Mouse (Mus musculus) mouse embryonic stem cell (cell line): ENCODE results near the gene B3galt4.

ENCODE experiments used
- in situ Hi-C, 2 experiments: fragments of 300-500 bp; cut with MboI; formaldehyde crosslinking; loops; 1 replicate in 1 of 2; 3 replicates in 1 of 2; pipeline ENCODE4 v1.14.3; 2019 to 2020; ENCODE audit warnings: low sequenced_read_pairs in 2 of 2, low pct_unique_long_range_greater_than_20kb in 1 of 2, mixed read lengths in 1 of 2; ENCODE audit not compliant: unreplicated experiment in 1 of 2

B3galt4 gene

DNA sequence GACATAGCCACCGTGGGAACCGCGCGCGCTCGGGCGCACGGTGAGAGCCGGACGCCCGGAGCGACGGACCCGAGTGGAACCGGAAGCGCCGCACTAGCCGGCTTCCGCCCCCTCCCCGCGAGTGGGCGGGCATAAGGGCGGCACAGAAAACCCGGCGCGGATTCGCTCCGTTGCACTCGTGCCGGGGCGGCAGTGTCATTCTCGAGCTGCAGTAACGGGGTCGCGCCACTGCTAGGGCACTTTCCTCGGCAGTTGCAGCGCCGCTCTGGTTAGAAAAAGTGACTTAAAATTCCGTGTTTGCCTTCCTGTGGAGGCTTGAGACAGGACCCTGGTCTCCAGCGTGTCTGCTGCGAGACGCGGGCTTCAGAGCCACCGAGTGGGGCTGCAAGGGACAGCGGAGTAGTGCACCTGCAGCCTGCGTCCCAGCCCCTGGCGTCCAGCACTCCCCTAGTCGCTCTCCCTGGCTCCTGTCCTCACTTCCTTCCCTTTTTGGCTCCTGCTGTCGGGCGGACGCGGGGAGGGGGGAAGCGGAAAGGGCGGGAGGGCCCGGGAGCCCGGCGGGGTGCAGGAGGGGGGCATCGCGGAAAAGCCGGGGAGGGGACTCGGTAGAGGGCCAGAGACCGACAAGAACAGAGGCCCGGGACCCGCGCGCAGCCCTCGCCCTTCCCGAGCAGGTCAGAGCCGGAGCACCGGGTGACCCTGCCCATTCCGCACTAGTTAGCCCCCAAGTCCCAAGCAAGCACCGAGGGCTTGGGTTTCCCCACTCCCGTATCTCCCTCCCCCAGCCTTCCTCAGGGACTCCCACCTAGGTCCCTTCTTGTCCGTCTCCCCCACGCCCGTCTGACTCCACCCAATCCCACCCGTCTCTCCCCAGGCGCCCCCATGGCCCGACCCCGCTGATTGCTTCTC is 21.7 kb downstream of the B3galt4 start, which contains the start of gene Rgl2:
TSS of gene Rgl2 (plus strand) at position 173 of the 909 bp plus-strand sequence.
- in situ Hi-C loops: loop anchor here in 1 of 2 experiments (5.0 kb wide), 1 partner anchor 37 kb away; the partner anchor contains the start of gene Kifc1

DNA sequence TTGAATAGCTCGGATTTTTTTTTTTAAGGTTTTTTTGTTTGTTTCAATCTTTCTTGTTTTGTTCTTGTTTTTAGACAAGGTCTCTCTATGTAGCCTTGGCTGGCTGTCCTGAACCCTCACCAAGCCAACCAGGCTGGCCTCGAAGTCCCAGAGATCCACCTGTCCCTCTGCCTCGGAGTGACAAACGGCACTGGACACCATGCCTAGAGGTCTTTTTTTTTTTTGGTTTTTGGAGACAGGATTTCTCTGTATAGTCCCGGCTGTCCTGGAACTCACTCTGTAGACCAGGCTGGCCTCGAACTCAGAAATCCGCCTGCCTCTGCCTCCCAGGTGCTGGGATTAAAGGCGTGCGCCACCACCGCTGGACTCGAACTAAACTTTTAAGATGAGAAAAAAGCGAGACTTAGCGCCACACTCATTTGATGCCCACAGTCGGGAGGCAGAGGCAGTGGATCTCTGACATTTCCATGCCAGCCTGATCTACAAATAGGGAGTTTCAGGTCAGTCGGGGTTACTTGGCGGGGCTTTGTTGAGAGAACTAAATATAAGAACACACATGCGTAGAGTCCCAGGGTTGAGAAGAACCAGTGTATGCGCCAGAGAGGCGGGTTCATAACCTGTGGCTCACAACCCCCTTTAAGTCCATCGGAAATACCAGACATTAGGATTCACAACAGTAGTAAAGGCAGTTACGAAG is 22.9 kb downstream of the B3galt4 start:
- in situ Hi-C loops: no loop called here

DNA sequence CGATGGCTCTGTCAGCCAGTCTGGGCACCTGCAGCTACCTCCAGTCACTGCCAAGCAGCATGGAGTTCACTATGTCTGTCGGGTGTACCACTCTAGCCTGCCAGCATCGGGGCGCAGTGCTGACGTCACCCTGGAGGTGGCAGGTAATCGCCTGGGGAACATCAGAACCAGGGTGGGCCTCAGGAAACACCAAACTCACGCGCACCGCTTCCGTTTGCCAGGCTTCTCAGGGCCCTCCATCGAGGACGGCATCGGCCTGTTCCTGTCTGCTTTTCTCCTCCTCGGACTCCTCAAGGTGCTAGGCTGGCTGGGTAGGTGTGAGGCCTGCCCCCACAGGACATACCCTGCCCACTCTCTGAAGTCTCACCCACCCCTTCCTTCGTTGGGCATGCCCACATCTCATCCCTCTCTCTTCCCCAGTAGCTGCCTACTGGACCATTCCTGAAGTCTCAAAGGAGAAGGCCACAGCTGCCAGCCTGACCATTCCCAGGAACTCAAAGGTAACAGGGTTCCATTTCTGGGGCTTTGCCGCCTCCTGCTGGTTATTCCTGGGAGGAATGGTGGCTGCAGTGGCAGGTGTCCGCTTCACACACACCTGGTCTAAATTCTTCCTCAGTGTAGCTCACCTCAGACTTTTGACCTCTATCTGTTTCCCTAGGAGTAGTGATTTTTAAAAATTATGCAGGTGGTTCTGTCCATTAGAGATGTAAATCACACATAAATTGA is 24.9 kb downstream of the B3galt4 start:
- in situ Hi-C loops: no loop called here

DNA sequence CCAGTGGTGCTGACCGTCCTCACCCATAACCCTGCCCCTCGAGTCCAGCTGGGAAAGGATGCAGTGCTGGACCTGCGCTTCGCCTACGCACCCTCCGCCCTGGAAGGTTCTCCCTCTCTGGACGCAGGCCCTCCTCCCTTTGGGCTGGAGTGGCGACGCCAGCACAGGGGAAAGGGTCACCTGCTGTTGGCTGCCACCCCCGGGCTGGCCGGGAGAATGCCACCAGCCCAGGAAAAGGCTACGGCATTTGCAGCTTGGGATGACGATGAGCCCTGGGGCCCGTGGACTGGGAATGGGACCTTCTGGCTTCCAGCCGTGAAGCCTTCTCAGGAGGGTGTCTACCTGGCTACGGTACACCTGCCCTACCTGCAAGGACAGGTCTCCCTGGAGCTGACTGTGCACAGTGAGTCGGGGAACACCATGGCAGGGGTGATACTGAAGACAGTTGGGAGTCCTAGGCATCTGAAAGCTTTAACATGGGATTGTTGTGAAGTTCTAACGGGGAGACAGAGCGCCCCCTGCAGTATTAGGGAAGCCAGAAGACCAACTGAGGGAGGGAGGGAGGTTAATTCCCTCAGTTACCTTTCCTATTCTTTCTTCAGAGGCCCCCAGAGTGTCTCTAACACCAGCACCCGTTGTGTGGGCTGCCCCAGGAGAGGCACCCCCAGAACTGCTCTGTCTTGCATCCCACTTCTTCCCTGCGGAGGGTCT is 25.7 kb downstream of the B3galt4 start:
- in situ Hi-C loops: no loop called here

DNA sequence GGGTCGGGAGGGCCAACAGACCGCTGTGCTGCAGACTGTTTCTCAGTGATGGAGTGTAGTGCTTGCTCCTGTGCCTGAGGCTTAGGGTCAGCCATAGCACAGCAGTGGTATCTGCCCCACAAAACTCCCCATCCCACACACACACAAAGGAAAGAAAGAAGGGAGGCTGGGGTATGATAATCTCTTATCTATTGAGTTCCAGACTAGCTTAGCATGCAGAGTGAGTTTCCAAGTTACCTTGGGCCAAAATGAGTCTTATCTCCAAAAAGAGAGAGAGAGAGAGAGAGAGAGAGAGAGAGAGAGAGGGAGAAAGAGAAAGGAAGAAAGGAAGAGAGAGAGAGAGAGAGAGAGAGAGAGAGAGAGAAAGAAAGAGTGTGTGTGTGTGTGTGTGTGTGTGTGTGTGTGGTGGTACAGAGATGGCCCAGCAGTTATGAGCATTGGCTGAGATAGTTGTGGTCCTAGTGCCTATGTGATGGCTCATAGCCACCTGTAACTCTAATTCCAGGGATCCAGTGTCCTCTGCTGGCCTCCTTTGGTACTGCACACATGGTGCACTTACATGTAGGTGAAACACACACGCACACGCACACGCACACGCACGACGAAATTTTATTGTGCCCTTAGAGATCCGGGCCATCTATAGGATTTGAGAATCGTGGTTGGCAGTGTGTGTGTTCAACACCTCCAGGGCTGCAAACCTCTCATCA is 26.6 kb downstream of the B3galt4 start:
- in situ Hi-C loops: no loop called here

DNA sequence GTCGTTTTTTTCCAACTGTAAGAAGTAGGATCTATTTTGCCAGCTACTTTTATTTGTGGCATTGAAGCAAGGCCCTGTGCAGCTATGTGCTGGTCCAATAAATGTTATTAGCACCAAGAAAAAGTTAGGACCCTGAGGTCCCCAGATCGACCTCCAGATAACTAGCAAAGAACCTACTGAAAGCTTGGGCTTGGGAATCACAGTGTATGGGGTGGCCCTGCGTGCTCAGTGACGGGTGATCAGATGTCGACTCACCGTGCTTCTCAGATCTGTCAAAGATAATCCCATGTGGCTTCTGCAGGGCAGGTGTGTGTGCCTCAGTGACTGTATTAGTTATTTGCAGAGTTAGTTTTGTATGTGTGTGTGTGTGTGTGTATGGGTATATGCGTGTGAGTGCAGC is 29.9 kb downstream of the B3galt4 start:
- in situ Hi-C loops: no loop called here

DNA sequence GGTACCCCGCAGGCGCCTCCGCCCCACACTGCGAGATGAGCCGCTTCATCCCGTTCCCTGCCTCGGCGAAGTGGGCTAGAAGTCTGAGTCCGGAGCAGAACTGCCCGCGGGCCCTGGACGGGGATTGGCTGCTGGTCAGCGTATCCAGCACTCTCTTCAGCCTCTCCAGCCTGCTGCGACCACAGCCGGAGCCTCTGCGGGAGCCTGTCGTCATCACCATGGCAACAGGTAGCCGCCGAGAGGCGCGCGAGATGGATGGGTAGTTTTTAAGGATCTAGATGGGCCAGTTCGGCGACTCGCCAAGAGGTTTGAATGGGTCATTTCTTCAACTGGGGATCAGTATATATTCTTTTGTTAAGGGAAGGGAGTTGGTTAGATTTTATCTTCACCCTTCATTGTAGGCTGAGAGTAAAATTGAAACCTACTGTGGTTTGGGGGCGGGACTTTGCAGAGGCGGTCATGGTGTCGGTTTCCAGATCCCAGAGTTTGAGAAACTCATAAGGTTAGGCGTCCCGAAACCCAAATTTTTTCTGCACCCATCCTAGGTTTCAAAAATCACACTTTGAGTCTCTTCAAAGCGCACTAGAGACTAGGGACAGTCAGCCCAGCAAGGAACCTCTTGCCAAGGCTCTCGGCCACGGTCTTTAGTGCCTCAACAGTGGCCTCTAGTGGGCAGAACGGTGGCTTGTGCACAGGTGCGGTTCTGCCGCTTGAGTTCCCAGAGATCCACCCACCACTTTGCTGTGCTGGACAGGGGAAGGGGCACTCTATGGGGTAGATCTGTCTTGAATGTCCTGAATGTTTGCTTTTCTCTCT is 30.8 kb downstream of the B3galt4 start:
- in situ Hi-C loops: no loop called here

DNA sequence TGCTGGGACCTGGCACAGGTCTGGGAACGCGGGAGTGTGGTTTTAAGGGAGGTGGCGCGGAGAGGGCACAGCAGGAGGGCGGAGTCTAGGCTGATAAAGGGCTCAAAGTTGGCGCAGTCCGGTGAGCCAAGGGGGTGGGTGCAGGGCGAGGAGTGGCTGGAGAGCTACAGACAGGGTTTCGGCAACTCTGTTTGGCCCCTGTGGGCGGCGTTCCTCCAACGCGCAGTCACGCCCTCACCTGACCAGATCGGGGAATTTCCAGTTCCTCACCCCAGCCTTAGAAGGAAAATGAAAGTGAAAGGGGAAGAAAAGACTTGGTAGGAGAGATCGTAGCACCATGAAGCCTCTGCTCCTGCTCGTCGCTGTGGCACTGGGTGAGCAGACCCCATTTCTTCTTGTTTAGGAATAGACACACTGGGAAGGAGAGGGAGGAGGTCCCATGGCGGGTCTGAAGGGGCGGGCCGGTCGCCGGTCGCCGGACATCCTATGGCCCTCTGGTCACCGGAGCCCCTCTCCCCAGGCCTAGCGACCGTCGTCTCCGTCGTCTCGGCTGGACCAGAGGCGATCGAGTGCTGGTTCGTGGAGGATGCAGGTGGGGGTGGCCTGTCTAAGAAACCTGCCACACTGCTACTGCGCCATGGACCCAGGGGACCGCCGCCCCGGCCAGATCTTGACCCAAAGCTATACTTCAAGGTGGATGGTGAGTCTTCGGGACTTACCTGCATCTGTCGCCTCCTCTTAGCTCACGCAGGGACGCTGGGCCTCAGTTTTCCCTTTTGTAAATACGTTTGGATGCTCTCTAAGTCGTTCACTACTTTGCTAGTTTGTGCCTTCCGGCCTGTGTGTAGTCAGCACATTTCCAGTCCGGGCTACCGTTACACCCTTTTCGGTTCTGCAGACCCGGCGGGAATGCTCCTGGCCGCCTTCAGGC is 31.7 kb downstream of the B3galt4 start:
- in situ Hi-C loops: no loop called here

DNA sequence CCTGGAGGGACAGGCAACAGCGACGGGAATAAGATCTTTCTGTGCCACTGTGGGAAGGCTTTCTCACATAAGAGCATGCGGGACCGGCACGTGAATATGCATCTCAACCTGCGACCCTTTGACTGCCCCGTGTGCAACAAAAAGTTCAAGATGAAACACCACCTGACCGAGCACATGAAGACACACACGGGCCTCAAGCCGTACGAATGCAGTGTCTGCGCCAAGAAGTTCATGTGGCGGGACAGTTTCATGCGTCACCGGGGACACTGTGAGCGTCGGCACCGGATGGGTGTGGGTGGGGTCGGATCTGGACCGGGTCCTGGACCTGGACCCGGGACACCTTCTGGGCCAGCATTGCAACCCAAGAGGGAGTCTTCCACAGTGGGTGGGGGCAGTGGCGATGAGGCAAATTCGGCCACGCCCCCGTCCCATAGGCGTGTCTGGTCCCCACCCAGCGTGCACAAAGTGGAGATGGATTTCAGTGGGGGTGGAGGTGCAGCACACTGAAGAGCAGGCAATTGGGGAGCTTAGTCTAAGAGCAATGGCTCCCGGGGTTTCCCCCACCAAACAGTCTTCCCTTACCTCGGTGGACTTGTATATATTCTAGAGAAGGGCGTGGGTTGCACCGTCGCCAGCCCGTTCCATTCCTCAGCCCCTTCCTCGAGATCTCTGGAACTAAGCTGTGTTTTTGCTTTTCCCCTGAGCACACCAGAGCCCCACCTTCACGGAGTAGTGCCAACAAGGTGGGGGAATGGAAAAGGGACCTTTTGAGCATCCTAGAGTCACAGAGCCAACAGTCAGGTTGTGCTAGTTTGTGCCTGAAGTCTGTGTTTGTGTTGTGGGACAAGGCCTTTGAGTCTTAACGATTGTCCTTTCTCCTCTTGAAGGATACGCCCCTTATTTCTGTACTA is 32.7 kb downstream of the B3galt4 start:
- in situ Hi-C loops: no loop called here

DNA sequence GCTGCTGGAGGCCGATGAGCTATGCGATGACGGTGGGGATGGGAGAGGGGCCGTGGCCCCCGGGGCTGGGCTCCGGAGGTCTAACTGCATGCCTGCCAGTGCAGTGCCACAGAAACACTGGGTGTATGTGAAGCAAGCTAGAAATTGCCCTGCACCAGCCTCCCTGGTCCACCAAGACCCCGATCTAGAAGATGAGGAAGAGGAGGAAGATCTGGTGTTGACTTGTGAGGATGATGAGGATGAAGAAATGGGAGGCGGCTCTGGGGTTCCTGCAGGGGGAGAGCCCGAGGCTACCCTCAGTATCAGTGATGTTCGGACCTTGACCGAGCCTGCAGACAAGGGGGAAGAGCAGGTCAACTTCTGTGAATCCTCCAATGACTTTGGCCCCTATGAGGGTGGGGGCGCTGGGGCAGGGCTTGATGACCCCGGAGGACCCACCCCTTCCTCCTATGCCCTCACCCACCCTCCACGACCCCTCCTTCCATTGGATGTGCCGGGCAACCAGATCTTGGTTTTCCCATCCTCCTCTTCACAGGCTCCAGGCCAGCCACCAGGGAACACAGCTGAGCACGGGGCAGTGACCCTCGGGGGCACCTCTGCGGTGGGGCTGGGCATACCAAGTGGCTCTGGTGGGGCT is 33.5 kb downstream of the B3galt4 start:
- in situ Hi-C loops: no loop called here

DNA sequence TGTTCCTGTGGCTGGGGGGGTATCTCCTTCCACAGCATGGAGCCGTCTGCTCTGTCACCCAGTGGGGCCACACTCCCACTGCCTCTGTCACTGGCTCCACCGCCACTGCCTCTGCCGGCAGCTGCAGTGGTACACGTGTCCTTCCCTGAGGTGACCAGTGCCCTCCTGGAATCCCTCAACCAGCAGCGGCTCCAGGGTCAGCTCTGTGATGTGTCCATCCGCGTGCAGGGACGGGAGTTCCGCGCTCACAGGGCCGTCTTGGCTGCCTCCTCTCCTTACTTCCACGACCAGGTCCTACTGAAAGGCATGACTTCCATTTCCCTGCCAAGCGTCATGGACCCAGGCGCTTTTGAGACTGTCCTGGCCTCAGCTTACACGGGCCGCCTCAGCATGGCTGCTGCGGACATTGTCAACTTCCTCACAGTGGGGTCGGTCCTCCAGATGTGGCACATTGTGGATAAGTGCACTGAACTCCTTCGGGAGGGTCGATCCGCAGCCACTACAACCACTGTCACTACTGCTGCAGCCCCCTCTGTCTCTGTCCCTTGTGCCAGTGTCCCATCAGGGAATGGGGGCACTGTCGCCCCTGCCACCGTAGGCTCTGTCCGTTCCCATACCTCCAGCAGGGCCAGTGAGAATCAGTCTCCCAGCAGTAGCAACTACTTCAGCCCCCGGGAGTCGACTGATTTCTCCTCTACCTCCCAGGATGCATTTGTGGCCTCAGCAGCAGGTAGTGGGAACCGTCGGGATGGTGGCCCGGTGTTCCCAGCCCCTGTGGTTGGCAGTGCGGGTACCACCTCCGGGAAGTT is 34.2 kb downstream of the B3galt4 start:
- in situ Hi-C loops: no loop called here

DNA sequence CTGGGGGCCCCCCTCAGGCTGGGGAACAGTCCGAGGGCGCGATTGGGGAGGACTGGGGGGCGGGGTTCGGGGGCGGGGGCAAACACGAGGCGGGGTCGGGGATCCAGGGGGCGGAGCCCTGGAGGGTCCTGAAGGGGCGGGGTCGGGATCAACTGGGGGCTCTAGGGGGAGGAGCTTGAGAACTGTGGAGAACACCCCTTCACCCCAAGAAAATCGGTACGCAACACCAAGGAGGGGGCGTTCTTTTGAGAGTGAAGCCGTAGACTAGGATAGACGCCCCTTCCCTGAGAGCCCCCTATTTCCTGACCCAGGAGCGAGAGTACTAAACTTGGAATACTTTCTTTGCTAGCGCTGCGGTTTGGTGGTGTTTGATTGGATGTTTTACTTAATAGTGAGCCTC is 35.0 kb downstream of the B3galt4 start:
- in situ Hi-C loops: no loop called here

DNA sequence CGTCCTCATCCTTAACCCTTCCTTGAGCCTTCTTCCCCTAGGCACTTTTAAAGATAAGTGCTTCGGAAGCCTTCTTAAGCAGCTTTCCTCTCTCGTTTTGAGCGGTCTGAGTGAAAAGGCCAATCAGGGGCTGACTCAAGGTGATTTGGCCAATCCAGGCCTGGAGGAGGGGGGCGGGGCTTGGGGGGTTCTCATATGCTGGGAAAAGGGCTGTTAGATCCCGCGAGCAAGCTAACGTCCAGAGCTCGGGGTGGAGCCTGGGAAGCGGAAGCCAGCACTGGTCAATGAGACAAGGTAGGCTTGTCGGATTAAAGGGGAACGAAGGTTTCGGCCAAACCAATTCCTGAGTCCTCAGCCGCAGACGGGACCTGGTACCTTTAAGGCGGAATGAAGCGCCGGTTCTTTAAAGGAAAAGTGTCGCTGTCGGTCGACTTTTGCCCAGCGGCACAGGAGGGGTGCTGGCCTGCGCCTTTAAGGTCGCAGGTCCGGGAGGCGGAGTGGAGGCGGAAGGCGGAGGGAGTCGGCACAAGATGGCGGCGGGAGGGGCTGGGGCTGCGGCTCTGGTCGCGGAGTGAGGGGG is 35.5 kb downstream of the B3galt4 start, which contains the start of the genes Tapbp and Zbtb22:
TSS of gene Tapbp (plus strand) at position 229 of the 580 bp plus-strand sequence.
TSS of gene Zbtb22 (plus strand) at position 234 of the 580 bp plus-strand sequence.
- in situ Hi-C loops: no loop called here

DNA sequence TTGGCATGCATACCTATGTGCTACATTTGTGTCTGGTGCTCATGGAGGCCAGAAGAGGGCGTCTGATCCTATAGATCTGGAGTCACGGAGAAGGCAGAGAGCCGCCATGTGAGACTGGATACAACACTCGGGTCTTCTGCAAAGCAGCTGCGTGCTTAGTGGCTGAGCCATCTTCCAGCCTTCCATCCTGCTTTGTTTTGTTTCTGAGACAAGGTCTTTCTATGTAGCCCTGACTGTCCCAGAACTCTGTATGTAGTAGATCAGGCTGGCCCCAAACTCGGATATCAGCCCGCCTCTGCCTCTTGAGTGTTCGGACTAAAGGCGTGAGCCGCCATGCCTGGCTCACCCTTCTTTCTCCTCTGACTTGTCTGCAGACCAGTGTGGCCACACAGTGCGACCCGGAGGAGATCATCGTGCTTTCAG is 36.3 kb downstream of the B3galt4 start:
- in situ Hi-C loops: no loop called here
